1 mouse cellular context compared by ENCODE assay signal in genomic region chr12:111731822-111732807, GRCm38 (mm10).
TF ChIP-seq lines count a peak whose summit lies in the region.

No protein-coding gene starts in this region.

TF ChIP-seq in CH12.LX, 34 proteins besides CTCF, POLR2A, EP300 and RAD21:
- TF ChIP-seq BHLHE40 (IDR thresholded peaks at IDR 0.05; ENCODE audit: low read depth, low read length) (peak; percentile 63), ZMIZ1 (IDR thresholded peaks at IDR 0.05; ENCODE audit: low read depth, low read length) (no peak), ELF1 (IDR thresholded peaks at IDR 0.05; ENCODE audit: low read depth, low read length) (no peak), MXI1 (IDR thresholded peaks at IDR 0.05; ENCODE audit: low read depth, low read length) (no peak), MAZ (IDR thresholded peaks at IDR 0.05; ENCODE audit: low read depth, low read length) (no peak), MAFK (IDR thresholded peaks at IDR 0.05; ENCODE audit: insufficient replicate concordance, low read length) (no peak), NRF1 (IDR thresholded peaks at IDR 0.05; ENCODE audit: low read depth, low read length) (peak; percentile 75), KAT2A (IDR thresholded peaks at IDR 0.05; ENCODE audit: insufficient replicate concordance, low read length) (no peak), ZC3H11A (IDR thresholded peaks at IDR 0.05; ENCODE audit: low read depth, low read length) (no peak), ETS1 (conservative IDR thresholded peaks at IDR 0.05; ENCODE audit: low read depth, low read length) (no peak), SMC3 (IDR thresholded peaks at IDR 0.05; ENCODE audit: low read depth, low read length) (peak; percentile 45), GABPA (IDR thresholded peaks at IDR 0.05; ENCODE audit: insufficient replicate concordance, low read depth, low read length) (no peak), POLR2AphosphoS2 (IDR thresholded peaks at IDR 0.05; ENCODE audit: low read depth, low read length) (no peak), HCFC1 (IDR thresholded peaks at IDR 0.05; ENCODE audit: low read depth, low read length) (no peak), CHD2 (IDR thresholded peaks at IDR 0.05; ENCODE audit: low read length) (no peak), TBP (conservative IDR thresholded peaks at IDR 0.05; ENCODE audit: low read depth, low read length) (no peak), JUND (conservative IDR thresholded peaks at IDR 0.05; ENCODE audit: low read depth, low read length) (no peak)
TF ChIP-seq in CH12.LX: peak in this region for 3.
